Mouse (Mus musculus) C2C12 (cell line): ENCODE results near the gene Ddah1. TPM values are rescaled to one million over a fixed set of nuclear protein-coding genes. Genes with fewer than 3 reads are reported as not detected.

Experiments used
- H3K27me3 ChIP-seq: one replicate; pipeline ENCODE4 v1.6.1; 2011; ENCODE audit not compliant: control insufficient read depth, insufficient read depth, insufficient read length
- H3K36me3 ChIP-seq: one replicate; pipeline ENCODE4 v1.6.1; 2011; ENCODE audit not compliant: control insufficient read depth, insufficient read depth
- H3K4me3 ChIP-seq: one replicate; pipeline ENCODE4 v1.5.1; 2011; ENCODE audit warnings: mild to moderate bottlenecking, control low read depth; ENCODE audit not compliant: poor library complexity, insufficient read depth, severe bottlenecking
- H3K79me2 ChIP-seq: one replicate; pipeline ENCODE4 v1.6.1; 2011; ENCODE audit not compliant: control insufficient read depth, insufficient read depth
- H3K79me3 ChIP-seq: one replicate; pipeline ENCODE4 v1.6.1; 2011; ENCODE audit warnings: low read depth, control low read depth
- H3ac ChIP-seq: one replicate; pipeline ENCODE3; 2011; ENCODE audit warnings: low read depth; ENCODE audit not compliant: control insufficient read depth, insufficient read length
- CEBPB ChIP-seq: IDR thresholded peaks from one replicate; pipeline ENCODE4 v1.6.1; 2011; ENCODE audit warnings: low read depth, mild to moderate bottlenecking, control low read depth, moderate library complexity
- CTCF ChIP-seq: IDR thresholded peaks from one replicate; pipeline ENCODE4 v1.5.1; 2011; ENCODE audit not compliant: control insufficient read depth, insufficient read depth, insufficient read length
- FOSL1 ChIP-seq: IDR thresholded peaks from one replicate; pipeline ENCODE4 v1.8.0; 2011; ENCODE audit warnings: mild to moderate bottlenecking, low read length; ENCODE audit not compliant: poor library complexity, insufficient read depth, severe bottlenecking
- MAX ChIP-seq: IDR thresholded peaks from one replicate; pipeline ENCODE4 v1.6.1; 2011; ENCODE audit warnings: mild to moderate bottlenecking, control low read depth
- MYOD1 ChIP-seq: IDR thresholded peaks from one replicate; pipeline ENCODE4 v1.6.1; 2011; ENCODE audit warnings: low read depth; ENCODE audit not compliant: control insufficient read depth, insufficient read length
- MYOG ChIP-seq: IDR thresholded peaks from one replicate; pipeline ENCODE4 v1.6.1; 2011; ENCODE audit not compliant: control insufficient read depth, insufficient read length; ENCODE audit errors: extremely low read depth
- USF1 ChIP-seq: IDR thresholded peaks from one replicate; pipeline ENCODE4 v1.6.1; 2011; ENCODE audit warnings: low read depth, mild to moderate bottlenecking, control low read depth, moderate library complexity
- long read RNA-seq, 2 experiments: library from polyadenylated mRNA; unstranded; transcript quantifications; one replicate each; pipeline ENCODE4 v2.0.0; 2019 to 2020
- polyA plus RNA-seq: library from polyadenylated mRNA; unstranded; fragments of >200 nt; fragmentation: generic; extraction: Trizol; gene quantifications from one replicate; pipeline ENCODE4 v1.2.1, GENCODE M21; 2012; ENCODE audit warnings: missing spikeins

The Ddah1 gene
- 15.8 TPM for polyA plus RNA-seq
- long read RNA-seq, experiment 1, transcript Ddah1-201 (6 exons, 3,764 nt) = major isoform, 21 of 39 reads
- long read RNA-seq, experiment 1, partial matches to known transcripts = 2 of 39 reads
- long read RNA-seq, experiment 1, other reads (novel, unspliced or antisense) = 16 of 39 reads
- long read RNA-seq, experiment 2, transcript Ddah1-201 (6 exons, 3,764 nt) = major isoform, 47 of 53 reads
- long read RNA-seq, experiment 2, partial matches to known transcripts = 1 of 53 reads
- long read RNA-seq, experiment 2, other reads (novel, unspliced or antisense) = 5 of 53 reads

- peak within 1 kb of the TSS; percentile 36 for H3K4me3 ChIP-seq
- H3K27me3 ChIP-seq = no peaks in the 10 kb centered on the region
- H3K79me3 ChIP-seq = no peaks in the 10 kb centered on the region
- no peaks in the 10 kb centered on the region for H3K79me2 ChIP-seq
- TF ChIP-seq FOSL1 = no peak
- no peak for TF ChIP-seq CTCF
- no peak for TF ChIP-seq MYOD1
- TF ChIP-seq CEBPB = no peak
- no peak for TF ChIP-seq USF1
- TF ChIP-seq MYOG = no peak
- TF ChIP-seq MAX = no peak
- no peaks in the 10 kb centered on the region for H3K36me3 ChIP-seq
- peak within 1 kb of the TSS; percentile 76 for H3ac ChIP-seq
Measured at GRCm38 (mm10) chr3:145758561-145759378, at the start of gene Ddah1. TSS of gene Ddah1 (plus strand) at chr3:145758675.

DNA sequence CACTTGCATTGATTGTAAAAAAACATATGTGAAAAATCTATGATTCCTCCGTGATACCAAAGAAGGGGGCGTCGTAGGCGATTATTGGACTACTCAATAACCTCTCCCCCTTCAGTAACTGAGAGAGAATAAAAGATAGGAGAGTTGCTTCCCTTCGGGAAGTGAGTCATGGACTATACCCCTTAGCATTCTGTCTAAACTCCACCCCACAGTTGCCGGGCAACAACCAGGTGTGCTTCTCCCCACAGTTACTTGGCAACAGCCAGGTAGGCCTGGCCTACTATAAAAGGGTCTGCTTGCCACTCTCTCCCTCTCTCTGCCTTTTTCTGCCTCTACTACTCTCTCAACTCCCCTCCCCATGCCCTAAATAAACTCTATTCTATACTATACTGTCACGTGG, 42.6 kb upstream of the Ddah1 start:
- TF ChIP-seq FOSL1 (no peak), USF1 (no peak), MAX (no peak), MYOD1 (no peak), CEBPB (no peak), CTCF (no peak), MYOG (no peak)
- no peaks in the 10 kb centered on the region for H3K27me3 ChIP-seq
- H3ac ChIP-seq = no peak overlapping the region
- no peaks in the 10 kb centered on the region for H3K36me3 ChIP-seq
- no peak overlapping the region for H3K4me3 ChIP-seq
- no peaks in the 10 kb centered on the region for H3K79me3 ChIP-seq
- no peaks in the 10 kb centered on the region for H3K79me2 ChIP-seq

DNA sequence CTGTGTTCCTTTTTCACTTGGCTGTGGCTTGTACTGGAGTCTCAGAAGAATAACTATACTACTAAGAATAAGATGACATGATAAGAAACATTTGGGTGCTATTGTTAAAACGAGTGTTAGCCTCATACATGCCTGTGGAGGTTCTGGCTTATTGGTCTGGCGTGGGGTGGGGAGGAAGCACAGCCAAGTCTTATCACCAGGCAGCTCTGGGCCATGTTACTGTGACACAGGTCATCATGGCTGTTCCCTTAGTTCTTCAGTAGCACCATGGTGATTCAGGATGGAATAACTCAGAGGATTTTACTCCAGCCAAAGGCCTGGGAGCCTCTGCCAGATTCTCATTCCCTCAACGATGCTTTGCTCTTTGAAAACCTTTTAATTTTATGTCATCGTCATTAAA, 38.8 kb upstream of the Ddah1 start:
- H3K4me3 ChIP-seq = no peak overlapping the region
- H3K27me3 ChIP-seq = no peaks in the 10 kb centered on the region
- H3K79me3 ChIP-seq = no peaks in the 10 kb centered on the region
- TF ChIP-seq MYOD1 = no peak
- TF ChIP-seq CEBPB = no peak
- no peak for TF ChIP-seq USF1
- TF ChIP-seq CTCF = no peak
- TF ChIP-seq MYOG = no peak
- TF ChIP-seq MAX = no peak
- no peak for TF ChIP-seq FOSL1
- no peaks in the 10 kb centered on the region for H3K36me3 ChIP-seq
- H3K79me2 ChIP-seq = no peaks in the 10 kb centered on the region
- H3ac ChIP-seq = no peak overlapping the region

DNA sequence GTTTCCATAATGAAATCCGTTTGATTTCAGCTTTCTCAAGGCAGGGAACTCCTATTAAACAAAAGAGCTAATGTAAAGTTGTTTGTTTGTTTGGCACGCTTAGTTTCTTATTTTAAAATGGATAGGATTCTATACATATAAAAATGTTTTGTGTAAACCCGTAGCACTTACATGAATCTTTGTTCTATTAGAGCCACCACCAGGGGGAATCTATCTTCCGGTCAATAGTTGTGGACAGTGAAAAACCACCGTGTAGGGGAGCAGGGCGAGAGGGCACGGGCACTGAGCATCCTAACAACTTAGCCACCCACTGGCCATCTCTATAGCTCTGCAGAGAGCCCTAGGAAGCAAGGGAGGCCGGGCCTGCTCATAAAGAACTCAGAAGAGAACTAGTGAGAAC, 33.4 kb upstream of the Ddah1 start:
- TF ChIP-seq MYOD1 = no peak
- TF ChIP-seq MAX = no peak
- TF ChIP-seq FOSL1 = no peak
- Histone ChIP-seq H3K27me3 (no peaks in the 10 kb centered on the region), H3K36me3 (no peaks in the 10 kb centered on the region), H3K4me3 (no peak overlapping the region), H3K79me3 (no peaks in the 10 kb centered on the region), H3ac (no peak overlapping the region), H3K79me2 (no peaks in the 10 kb centered on the region)

DNA sequence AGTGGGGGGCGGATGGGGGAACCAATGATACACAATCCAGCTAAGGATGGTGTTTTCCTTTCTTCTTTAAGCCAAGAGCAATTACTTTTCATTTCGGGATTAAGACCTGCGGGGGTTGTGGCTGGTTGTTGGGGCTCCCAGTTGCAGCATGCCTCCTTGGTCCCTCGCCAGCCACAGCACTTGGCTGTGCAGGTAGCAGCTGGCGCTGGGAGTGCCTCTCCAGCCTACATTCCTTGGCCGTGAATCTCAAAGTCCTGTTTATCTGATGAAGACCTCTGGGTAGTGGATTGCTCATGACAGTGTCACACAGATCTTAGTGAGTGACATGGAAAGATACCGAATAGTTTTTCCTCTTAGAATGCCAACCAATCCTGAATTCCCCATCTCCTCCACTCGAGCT, 30.1 kb upstream of the Ddah1 start:
- H3K4me3 ChIP-seq = no peak overlapping the region
- TF ChIP-seq USF1 (no peak), MYOD1 (peak; percentile 93), CTCF (no peak), FOSL1 (peak; percentile 7)
- H3K27me3 ChIP-seq = no peaks in the 10 kb centered on the region
- no peaks in the 10 kb centered on the region for H3K36me3 ChIP-seq
- no peaks in the 10 kb centered on the region for H3K79me2 ChIP-seq
- H3ac ChIP-seq = no peak overlapping the region
- H3K79me3 ChIP-seq = no peaks in the 10 kb centered on the region

DNA sequence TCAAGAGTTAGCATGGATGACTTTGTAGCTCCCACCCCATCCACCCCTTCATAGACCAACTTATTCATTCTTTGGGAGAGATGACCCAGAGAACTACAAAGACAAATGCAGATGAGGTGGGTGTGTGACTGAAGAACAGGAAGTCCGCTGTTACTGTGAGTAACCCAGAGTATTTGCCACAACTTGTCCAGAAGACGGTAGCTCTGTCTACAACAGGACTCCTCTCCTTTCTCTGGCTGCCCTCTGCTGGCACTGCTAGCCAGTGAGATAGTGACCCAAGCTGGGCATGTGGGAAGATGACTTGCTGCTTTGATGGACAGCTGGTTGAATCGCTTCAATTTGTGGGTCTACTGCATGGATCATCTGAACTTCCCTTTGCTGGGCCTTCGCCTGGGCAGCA, 28.9 kb upstream of the Ddah1 start:
- Histone ChIP-seq H3ac (peak overlapping the region; percentile 16), H3K4me3 (no peak overlapping the region), H3K79me2 (no peaks in the 10 kb centered on the region), H3K27me3 (no peaks in the 10 kb centered on the region), H3K36me3 (no peaks in the 10 kb centered on the region), H3K79me3 (no peaks in the 10 kb centered on the region)
- TF ChIP-seq CTCF (peak; percentile 83), MAX (peak; percentile 60), MYOG (no peak)
